Mouse (Mus musculus): ENCODE data around the gene Lrrfip1. TPM values are rescaled to one million over a fixed set of nuclear protein-coding genes. Genes with fewer than 3 reads are reported as not detected.

The Lrrfip1 gene
- total RNA-seq, 1 experiment from 2014 or later = 547 TPM

- ATAC-seq (replicated peaks; ENCODE audit: insufficient number of reproducible peaks, low FRiP score, low TSS enrichment, poor library complexity, severe bottlenecking) = no peak
These were observed 176.3 kb downstream of the Lrrfip1 start for GRCm38 (mm10) chr1:91174796-91175195.

DNA sequence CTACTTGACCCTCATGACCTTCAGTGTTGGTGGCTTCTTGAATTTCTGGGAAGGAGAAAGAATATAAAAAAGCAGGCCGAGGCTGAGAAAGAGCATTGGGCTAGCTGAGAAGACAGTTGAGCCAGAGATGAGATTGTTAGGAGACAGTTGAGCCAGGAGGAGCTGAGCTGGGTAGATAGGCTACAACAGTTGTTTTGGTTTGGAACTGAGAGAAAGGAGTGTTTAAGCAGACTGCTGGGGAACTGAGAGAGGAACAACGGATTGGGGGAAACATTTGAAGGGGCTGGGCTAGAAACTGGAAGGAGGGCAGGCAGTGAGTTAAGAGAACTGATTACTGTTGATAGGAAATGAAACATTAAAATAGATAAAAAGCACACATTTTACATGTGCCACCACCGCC lies 177.5 kb downstream of the Lrrfip1 start:
- no peak for ATAC-seq (replicated peaks; ENCODE audit: insufficient number of reproducible peaks, low FRiP score, low TSS enrichment, poor library complexity, severe bottlenecking)

- ATAC-seq (replicated peaks; ENCODE audit: insufficient number of reproducible peaks, low FRiP score, low TSS enrichment, poor library complexity, severe bottlenecking) = no peak
These were observed 178.3 kb downstream of the Lrrfip1 start for GRCm38 (mm10) chr1:91176871-91177270.

Other genes with a start within 250 kb of the Lrrfip1 start
- gene Col6a3, start 154.8 kb upstream of the Lrrfip1 start, total RNA-seq (2017) = not detected in 3 replicates
- gene Mlph, start 83.7 kb upstream of the Lrrfip1 start, total RNA-seq (2017) = not detected in 3 replicates
- not detected in 3 replicates for gene Prlh, start 45.6 kb upstream of the Lrrfip1 start, total RNA-seq (2017)
- not detected in 3 replicates for gene Rab17, start 29.1 kb upstream of the Lrrfip1 start, total RNA-seq (2017)
- gene Rbm44, start 146.4 kb downstream of the Lrrfip1 start, total RNA-seq (2017) = 0.19 to 0.29 TPM (median 0.21 TPM) in 3 replicates
- gene Ramp1, start 181.1 kb downstream of the Lrrfip1 start, total RNA-seq (2017) = 15.7 to 28.1 TPM (median 26.3 TPM) in 3 replicates

Measured in monocyte, adult 5-6 weeks (primary cell).